Mouse (Mus musculus): Measurements from ENCODE around the gene Foxp1. TPM values are rescaled to one million over a fixed set of nuclear protein-coding genes. Genes with fewer than 3 reads are reported as not detected.

Foxp1 gene
- polyA plus RNA-seq, 1 experiment from 2014 or later = 52.4 TPM

DNA sequence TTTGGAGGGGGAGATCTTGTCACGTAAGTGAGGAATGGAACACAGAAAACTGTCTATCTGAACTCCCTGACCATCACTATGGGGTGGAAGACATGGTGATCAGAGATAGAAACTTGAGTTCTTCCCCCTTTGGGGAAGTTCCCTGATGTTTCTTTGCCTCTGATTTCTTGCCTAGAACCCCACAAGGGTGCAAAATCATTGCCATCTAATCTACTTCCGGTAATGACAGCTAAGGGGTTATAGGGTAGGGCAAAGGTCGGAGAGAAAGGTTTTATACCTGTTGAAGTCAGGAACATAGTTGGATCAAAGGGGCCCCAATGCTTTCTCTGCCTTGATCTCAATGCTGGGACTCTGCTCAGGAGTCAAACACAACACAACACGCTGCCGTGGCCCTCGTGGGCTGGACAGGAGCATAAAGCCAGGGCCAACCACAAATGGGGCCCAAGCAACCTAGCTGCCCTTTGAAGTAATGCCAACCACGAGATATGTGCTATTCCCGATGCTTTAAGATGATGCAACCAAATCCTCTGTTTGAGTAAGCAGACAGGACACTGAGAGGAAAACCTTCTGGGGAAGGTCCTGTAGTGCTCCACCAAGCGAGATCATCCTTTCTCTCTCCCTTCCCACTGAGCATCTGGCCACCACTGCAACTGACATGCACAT lies 163.4 kb downstream of the Foxp1 start:
- 90% methylated on average over 9 of the region's 9 CpGs for WGBS
- H3K27ac ChIP-seq (ENCODE audit: low read depth, low read length) = no peak overlapping the region
- no peaks in the 10 kb centered on the region for H3K9me3 ChIP-seq (ENCODE audit: control insufficient read depth, low read length)
- ATAC-seq (ENCODE audit: low read depth) = no peak
- H3K9ac ChIP-seq (replicated peaks; ENCODE audit: low read depth, low read length) = no peak overlapping the region
- H3K4me2 ChIP-seq (ENCODE audit: low read depth, low read length) = no peak overlapping the region
- no peaks in the 10 kb centered on the region for H3K36me3 ChIP-seq (ENCODE audit: control insufficient read depth, insufficient read depth, low read length)
- H3K4me3 ChIP-seq (ENCODE audit: low read depth, low read length) = no peak overlapping the region
- no peaks in the 10 kb centered on the region for H3K27me3 ChIP-seq (ENCODE audit: control insufficient read depth, insufficient read depth, low read length)
- H3K4me1 ChIP-seq (ENCODE audit: control insufficient read depth, insufficient read depth, low read length) = no peaks in the 10 kb centered on the region

- no peak overlapping the region for H3K9ac ChIP-seq (replicated peaks; ENCODE audit: low read depth, low read length)
- H3K27me3 ChIP-seq (ENCODE audit: control insufficient read depth, insufficient read depth, low read length) = no peaks in the 10 kb centered on the region
- no peak overlapping the region for H3K4me2 ChIP-seq (ENCODE audit: low read depth, low read length)
- no peaks in the 10 kb centered on the region for H3K4me1 ChIP-seq (ENCODE audit: control insufficient read depth, insufficient read depth, low read length)
- no peak overlapping the region for H3K4me3 ChIP-seq (ENCODE audit: low read depth, low read length)
- 93% methylated on average over 2 of the region's 2 CpGs for WGBS
- ATAC-seq (ENCODE audit: low read depth) = no peak
- H3K9me3 ChIP-seq (ENCODE audit: control insufficient read depth, low read length) = no peaks in the 10 kb centered on the region
- H3K36me3 ChIP-seq (ENCODE audit: control insufficient read depth, insufficient read depth, low read length) = no peaks in the 10 kb centered on the region
- no peak overlapping the region for H3K27ac ChIP-seq (ENCODE audit: low read depth, low read length)
Measured at GRCm38 (mm10) chr6:99357931-99358330, 164.6 kb downstream of the Foxp1 start.

- H3K27ac ChIP-seq (ENCODE audit: low read depth, low read length) = no peak overlapping the region
- no peaks in the 10 kb centered on the region for H3K4me1 ChIP-seq (ENCODE audit: control insufficient read depth, insufficient read depth, low read length)
- H3K4me3 ChIP-seq (ENCODE audit: low read depth, low read length) = no peak overlapping the region
- no peaks in the 10 kb centered on the region for H3K27me3 ChIP-seq (ENCODE audit: control insufficient read depth, insufficient read depth, low read length)
- no peak overlapping the region for H3K9ac ChIP-seq (replicated peaks; ENCODE audit: low read depth, low read length)
- no peak overlapping the region for H3K4me2 ChIP-seq (ENCODE audit: low read depth, low read length)
- H3K36me3 ChIP-seq (ENCODE audit: control insufficient read depth, insufficient read depth, low read length) = no peaks in the 10 kb centered on the region
- ATAC-seq (ENCODE audit: low read depth) = no peak
- no peaks in the 10 kb centered on the region for H3K9me3 ChIP-seq (ENCODE audit: control insufficient read depth, low read length)
- 72% methylated on average over 2 of the region's 2 CpGs for WGBS
Measured at GRCm38 (mm10) chr6:99354338-99354737, 168.2 kb downstream of the Foxp1 start.

GRCm38 (mm10) chr6:99353441-99353840 lies 169.1 kb downstream of the Foxp1 start:
- Histone ChIP-seq H3K4me1 (ENCODE audit: control insufficient read depth, insufficient read depth, low read length) (no peaks in the 10 kb centered on the region), H3K27ac (ENCODE audit: low read depth, low read length) (no peak overlapping the region), H3K4me3 (ENCODE audit: low read depth, low read length) (no peak overlapping the region), H3K4me2 (ENCODE audit: low read depth, low read length) (no peak overlapping the region), H3K36me3 (ENCODE audit: control insufficient read depth, insufficient read depth, low read length) (no peaks in the 10 kb centered on the region), H3K9me3 (ENCODE audit: control insufficient read depth, low read length) (no peaks in the 10 kb centered on the region), H3K9ac (replicated peaks; ENCODE audit: low read depth, low read length) (no peak overlapping the region), H3K27me3 (ENCODE audit: control insufficient read depth, insufficient read depth, low read length) (no peaks in the 10 kb centered on the region)
- 94% methylated on average over 2 of the region's 2 CpGs for WGBS
- ATAC-seq (ENCODE audit: low read depth) = no peak

DNA sequence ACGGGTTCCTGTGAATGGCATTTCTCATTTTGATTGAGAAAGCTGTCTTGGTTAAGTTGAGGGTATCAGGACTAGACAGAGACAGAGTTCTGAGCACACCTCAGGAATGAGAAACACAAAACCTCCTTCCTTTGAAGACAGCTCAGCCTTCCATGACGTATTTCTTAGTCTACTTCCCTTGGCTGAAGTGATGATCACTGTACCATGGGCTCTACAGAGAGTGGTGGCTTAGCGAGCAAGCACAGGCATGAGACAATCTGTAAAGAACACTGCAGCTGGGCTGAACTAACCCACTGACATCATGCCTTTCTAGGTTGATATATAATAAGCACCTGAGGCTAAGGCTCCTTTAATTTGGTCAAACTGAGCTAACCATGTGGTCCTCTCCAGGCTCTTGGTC lies 172.0 kb downstream of the Foxp1 start:
- WGBS = 93% methylated on average over 3 of the region's 3 CpGs
- H3K4me3 ChIP-seq (ENCODE audit: low read depth, low read length) = no peak overlapping the region
- no peak overlapping the region for H3K4me2 ChIP-seq (ENCODE audit: low read depth, low read length)
- H3K9ac ChIP-seq (replicated peaks; ENCODE audit: low read depth, low read length) = no peak overlapping the region
- no peaks in the 10 kb centered on the region for H3K36me3 ChIP-seq (ENCODE audit: control insufficient read depth, insufficient read depth, low read length)
- no peak overlapping the region for H3K27ac ChIP-seq (ENCODE audit: low read depth, low read length)
- H3K4me1 ChIP-seq (ENCODE audit: control insufficient read depth, insufficient read depth, low read length) = peaks cover 4% of the 10 kb centered on the region; the same call in 1 of the 2 replicates
- H3K9me3 ChIP-seq (ENCODE audit: control insufficient read depth, low read length) = no peaks in the 10 kb centered on the region
- no peaks in the 10 kb centered on the region for H3K27me3 ChIP-seq (ENCODE audit: control insufficient read depth, insufficient read depth, low read length)
- ATAC-seq (ENCODE audit: low read depth) = no peak

- Histone ChIP-seq H3K36me3 (ENCODE audit: control insufficient read depth, insufficient read depth, low read length) (no peaks in the 10 kb centered on the region), H3K4me3 (ENCODE audit: low read depth, low read length) (no peak overlapping the region), H3K27me3 (ENCODE audit: control insufficient read depth, insufficient read depth, low read length) (no peaks in the 10 kb centered on the region), H3K27ac (ENCODE audit: low read depth, low read length) (no peak overlapping the region), H3K4me2 (ENCODE audit: low read depth, low read length) (no peak overlapping the region), H3K4me1 (ENCODE audit: control insufficient read depth, insufficient read depth, low read length) (peaks cover 4% of the 10 kb centered on the region; the same call in 1 of the 2 replicates), H3K9ac (replicated peaks; ENCODE audit: low read depth, low read length) (no peak overlapping the region), H3K9me3 (ENCODE audit: control insufficient read depth, low read length) (no peaks in the 10 kb centered on the region)
- WGBS = 89% methylated on average over 5 of the region's 5 CpGs
- no peak for ATAC-seq (ENCODE audit: low read depth)
Measured at GRCm38 (mm10) chr6:99350156-99350555, 172.4 kb downstream of the Foxp1 start.

- H3K4me1 ChIP-seq (ENCODE audit: control insufficient read depth, insufficient read depth, low read length) = peaks cover 4% of the 10 kb centered on the region; the same call in 1 of the 2 replicates
Measured at GRCm38 (mm10) chr6:99347836-99348235, 174.7 kb downstream of the Foxp1 start.

GRCm38 (mm10) chr6:99344966-99345365 lies 177.6 kb downstream of the Foxp1 start:
- no peaks in the 10 kb centered on the region for H3K27me3 ChIP-seq (ENCODE audit: control insufficient read depth, insufficient read depth, low read length)
- H3K4me2 ChIP-seq (ENCODE audit: low read depth, low read length) = no peak overlapping the region
- H3K9me3 ChIP-seq (ENCODE audit: control insufficient read depth, low read length) = no peaks in the 10 kb centered on the region
- WGBS = 96% methylated on average over 7 of the region's 7 CpGs
- no peak overlapping the region for H3K27ac ChIP-seq (ENCODE audit: low read depth, low read length)
- peaks cover 4% of the 10 kb centered on the region; the same call in 1 of the 2 replicates for H3K4me1 ChIP-seq (ENCODE audit: control insufficient read depth, insufficient read depth, low read length)
- H3K9ac ChIP-seq (replicated peaks; ENCODE audit: low read depth, low read length) = no peak overlapping the region
- ATAC-seq (ENCODE audit: low read depth) = no peak
- no peaks in the 10 kb centered on the region for H3K36me3 ChIP-seq (ENCODE audit: control insufficient read depth, insufficient read depth, low read length)
- H3K4me3 ChIP-seq (ENCODE audit: low read depth, low read length) = no peak overlapping the region

More at GRCm38 (mm10) chr6:99347836-99348235, 174.7 kb downstream of the Foxp1 start:
- no peak overlapping the region for H3K4me3 ChIP-seq (ENCODE audit: low read depth, low read length)
- no peak for ATAC-seq (ENCODE audit: low read depth)
- H3K4me2 ChIP-seq (ENCODE audit: low read depth, low read length) = no peak overlapping the region
- H3K36me3 ChIP-seq (ENCODE audit: control insufficient read depth, insufficient read depth, low read length) = no peaks in the 10 kb centered on the region
- no peaks in the 10 kb centered on the region for H3K27me3 ChIP-seq (ENCODE audit: control insufficient read depth, insufficient read depth, low read length)
- no peak overlapping the region for H3K27ac ChIP-seq (ENCODE audit: low read depth, low read length)
- no peak overlapping the region for H3K9ac ChIP-seq (replicated peaks; ENCODE audit: low read depth, low read length)
- WGBS = 12% methylated on average over 10 of the region's 10 CpGs
- H3K9me3 ChIP-seq (ENCODE audit: control insufficient read depth, low read length) = no peaks in the 10 kb centered on the region

DNA sequence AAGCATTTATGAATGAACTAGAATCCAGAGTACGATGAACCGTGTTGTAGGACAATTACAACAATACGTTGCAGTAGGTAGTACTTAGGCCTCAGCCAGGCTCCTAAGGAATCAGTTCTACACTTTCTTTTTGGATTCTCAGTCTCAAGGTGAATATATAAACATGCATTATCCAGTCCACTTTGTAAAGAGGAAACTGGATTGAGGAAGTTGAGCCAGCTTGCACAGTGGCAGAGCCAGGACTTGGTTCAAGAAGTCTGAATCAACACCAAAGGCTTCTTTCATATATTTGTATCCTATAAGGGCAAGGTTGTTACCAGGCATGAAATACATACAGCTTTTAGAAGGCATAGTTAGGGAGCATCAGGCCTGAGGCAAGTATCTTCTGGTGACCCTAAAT lies 178.2 kb downstream of the Foxp1 start:
- Histone ChIP-seq H3K4me2 (ENCODE audit: low read depth, low read length) (no peak overlapping the region), H3K36me3 (ENCODE audit: control insufficient read depth, insufficient read depth, low read length) (no peaks in the 10 kb centered on the region), H3K9me3 (ENCODE audit: control insufficient read depth, low read length) (no peaks in the 10 kb centered on the region), H3K9ac (replicated peaks; ENCODE audit: low read depth, low read length) (no peak overlapping the region), H3K27me3 (ENCODE audit: control insufficient read depth, insufficient read depth, low read length) (no peaks in the 10 kb centered on the region), H3K4me1 (ENCODE audit: control insufficient read depth, insufficient read depth, low read length) (peaks cover 6% of the 10 kb centered on the region; the same call in 1 of the 2 replicates), H3K4me3 (ENCODE audit: low read depth, low read length) (no peak overlapping the region), H3K27ac (ENCODE audit: low read depth, low read length) (no peak overlapping the region)
- WGBS = 90% methylated on average over 3 of the region's 3 CpGs
- no peak for ATAC-seq (ENCODE audit: low read depth)
